Mouse (Mus musculus) urinary bladder, adult 2 months (tissue): ENCODE measurements around the gene Fam189a1. TPM values are rescaled to one million over a fixed set of nuclear protein-coding genes. Genes with fewer than 3 reads are reported as not detected.

ENCODE experiments used
- DNase-seq: peaks from one replicate; pipeline ENCODE4 v3.0.0; 2022; ENCODE audit warnings: low spot score
- polyA plus RNA-seq: library from polyadenylated mRNA; depleted of rRNA; stranded (reverse); fragments of >200 nt; gene quantifications from 2 replicates; pipeline ENCODE4 v1.2.3, GENCODE M21; 2012

The Fam189a1 gene
- polyA plus RNA-seq, 1 experiment, result 0.25 TPM

DNA sequence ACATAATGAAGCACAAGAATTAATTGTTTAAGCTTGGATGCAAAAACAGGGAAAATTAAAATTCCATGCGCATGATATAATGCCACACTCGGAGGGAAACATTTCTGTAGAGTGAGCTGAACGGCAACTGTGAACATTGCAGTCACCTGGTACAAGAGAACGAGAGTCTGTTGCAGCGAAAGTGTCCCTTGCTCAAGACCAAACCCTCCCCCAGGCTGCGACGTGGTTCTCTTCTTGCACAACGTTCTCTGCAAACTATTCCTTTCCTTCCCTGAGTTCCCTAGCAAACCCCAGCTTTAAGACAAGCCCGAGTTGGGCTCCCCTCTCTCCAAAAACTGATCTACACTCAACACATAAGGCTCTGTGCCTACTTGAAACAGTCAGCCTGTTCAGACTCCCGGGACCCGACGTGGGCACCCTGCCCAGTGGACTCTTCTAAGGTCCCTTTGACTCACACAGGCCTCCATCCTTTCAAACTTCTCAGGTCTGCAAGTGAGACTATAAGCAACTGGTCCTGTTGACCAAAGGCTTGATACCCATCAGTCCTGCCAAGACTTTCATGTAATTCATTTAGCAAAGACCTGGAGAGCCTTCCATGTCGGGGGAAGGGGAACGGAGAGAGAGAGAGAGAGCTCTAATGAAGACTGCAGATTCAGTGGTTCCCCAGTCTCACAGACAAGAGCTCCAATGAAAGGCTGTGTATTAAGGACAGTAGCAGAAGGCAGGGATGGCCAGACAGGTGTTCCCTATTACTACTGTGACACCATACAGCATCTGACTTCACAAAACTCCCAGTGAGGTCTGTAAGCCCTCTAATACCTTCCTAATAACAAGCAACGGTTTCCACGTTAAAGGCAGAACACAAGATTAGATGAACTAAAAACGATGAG, 51.9 kb downstream of the Fam189a1 start:
- no peak for DNase-seq

DNA sequence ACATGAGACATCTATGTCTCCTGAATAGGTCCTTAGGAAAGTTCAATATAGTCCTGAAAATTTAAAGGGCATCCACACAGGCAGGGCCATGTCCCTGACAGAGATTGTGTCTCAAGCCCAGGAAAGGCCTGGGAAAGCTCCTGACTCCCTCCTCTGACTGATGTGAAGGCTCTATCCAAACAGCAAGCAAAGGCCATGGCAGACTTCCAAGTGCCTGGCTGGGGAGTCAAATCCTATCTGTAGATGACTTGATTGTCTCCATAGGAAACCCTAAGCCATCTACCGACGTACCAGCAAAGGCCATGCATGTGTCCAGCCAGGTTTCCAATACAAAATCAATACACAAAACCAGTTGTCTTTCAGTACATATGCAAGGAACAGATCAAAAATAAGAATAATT, 54.7 kb downstream of the Fam189a1 start:
- no peak for DNase-seq

DNA sequence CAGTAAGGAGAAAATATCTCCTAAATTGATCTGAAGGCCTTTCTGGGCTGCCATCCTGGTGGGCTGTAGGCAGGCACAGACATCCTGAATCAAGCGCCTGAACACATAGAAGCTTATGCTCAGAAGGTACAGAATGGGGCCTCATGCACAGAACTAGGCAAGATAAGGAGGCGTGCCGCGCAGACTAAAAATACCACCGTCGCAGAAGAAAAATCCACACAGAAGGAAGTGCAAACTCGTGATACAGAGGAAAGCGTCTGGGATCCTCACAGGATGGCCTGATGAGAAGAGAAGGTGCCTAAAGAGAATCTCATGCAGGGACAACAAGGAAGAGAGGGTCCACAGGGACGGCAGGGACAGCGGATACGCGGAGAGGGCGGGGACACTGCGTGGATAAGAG, 58.7 kb downstream of the Fam189a1 start:
- DNase-seq, result no peak

DNA sequence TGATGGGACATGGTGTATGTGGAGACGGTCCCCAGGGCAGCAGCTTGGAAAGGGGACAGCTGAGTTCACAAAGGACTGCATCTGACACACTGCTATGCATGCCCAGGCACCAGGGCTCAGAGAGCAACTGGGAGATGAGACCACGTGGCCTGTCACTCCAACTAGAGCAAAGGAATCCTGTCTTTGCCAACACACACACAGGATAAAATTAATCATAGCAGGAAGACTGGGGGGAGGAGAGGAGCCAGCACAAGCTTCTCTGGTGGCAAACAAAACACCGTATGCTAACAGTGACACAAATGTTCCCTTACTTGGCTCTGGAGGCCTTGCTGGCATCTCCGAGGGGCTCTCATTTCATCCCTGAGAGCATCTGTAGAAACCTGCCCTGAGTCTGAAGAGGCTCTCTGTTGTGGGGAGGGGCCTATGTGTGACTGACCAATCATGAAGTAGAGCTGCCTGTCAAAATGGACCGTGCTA, 60.7 kb downstream of the Fam189a1 start:
- no peak for DNase-seq

DNA sequence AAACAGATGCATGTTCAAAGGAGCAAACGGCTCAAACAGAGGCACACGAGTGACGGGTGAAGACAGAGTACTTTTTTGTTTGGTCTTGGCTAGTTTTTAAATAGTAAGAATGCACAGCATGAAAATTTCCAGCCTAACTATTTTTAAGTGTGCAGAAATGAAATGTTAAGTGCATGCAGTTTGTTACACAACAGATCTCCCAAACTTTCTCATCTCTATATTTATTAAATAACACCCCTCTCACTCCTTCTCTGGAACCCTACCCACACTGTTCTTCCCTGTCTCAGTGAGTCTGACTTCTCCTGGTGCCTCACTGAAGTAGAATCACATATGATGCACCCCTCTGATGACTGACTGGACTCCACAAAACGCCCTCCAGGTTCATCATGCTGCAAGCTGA, 63.1 kb downstream of the Fam189a1 start:
- DNase-seq, result no peak

DNA sequence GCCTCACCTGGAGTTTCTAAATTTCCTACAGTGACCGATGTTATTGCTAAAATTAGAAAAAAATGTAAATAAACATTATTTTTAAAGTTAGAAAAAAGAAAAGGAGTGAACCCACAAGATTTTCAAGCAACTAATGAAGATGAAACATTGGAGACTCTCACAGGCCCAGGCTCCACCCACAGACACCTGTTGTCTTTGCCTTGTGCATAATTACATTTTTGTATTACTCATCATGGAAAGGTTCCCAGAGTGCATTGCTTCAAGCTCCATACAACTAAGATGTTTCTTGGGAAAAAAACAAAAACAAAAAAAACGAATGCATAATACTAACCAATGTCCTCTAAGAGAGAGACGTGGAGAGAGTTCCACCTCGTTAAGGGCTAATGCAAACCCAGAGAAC, 64.9 kb downstream of the Fam189a1 start:
- no peak for DNase-seq

DNA sequence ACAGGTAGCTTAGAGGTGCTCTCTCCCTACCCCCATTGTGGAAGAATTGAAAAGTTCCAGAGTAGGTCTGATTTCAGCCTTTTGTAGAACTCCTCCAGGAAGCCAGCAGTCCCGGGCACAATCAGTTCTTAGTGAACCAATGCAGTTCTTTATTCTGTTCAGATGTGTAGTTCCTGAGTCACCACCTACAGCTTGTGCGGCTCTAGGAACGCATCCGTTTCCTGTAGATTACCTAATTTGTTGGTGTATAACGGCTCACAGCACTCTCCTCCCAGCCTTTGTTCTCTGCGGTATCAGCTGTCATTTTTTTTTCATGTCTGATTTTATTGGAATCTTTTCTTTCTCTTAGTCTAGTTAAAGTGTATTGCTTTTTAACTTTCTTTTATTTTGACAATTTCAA, 70.4 kb downstream of the Fam189a1 start:
- no peak for DNase-seq

DNA sequence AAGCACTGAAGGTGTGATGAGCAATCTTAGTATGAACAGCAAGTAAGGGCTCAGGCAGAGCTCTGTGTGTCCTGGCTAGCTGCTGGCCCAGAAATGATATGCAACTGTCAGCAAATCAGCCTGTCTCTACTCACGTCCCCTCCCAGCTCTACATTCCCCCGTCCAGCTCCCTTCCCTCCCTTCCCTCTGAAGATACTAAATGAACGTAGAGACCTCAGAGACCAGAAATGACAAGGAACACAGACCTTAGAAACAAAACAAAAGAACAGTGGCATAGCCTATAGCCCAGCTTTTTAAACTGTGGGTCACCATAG, 73.6 kb downstream of the Fam189a1 start:
- DNase-seq, result no peak

DNA sequence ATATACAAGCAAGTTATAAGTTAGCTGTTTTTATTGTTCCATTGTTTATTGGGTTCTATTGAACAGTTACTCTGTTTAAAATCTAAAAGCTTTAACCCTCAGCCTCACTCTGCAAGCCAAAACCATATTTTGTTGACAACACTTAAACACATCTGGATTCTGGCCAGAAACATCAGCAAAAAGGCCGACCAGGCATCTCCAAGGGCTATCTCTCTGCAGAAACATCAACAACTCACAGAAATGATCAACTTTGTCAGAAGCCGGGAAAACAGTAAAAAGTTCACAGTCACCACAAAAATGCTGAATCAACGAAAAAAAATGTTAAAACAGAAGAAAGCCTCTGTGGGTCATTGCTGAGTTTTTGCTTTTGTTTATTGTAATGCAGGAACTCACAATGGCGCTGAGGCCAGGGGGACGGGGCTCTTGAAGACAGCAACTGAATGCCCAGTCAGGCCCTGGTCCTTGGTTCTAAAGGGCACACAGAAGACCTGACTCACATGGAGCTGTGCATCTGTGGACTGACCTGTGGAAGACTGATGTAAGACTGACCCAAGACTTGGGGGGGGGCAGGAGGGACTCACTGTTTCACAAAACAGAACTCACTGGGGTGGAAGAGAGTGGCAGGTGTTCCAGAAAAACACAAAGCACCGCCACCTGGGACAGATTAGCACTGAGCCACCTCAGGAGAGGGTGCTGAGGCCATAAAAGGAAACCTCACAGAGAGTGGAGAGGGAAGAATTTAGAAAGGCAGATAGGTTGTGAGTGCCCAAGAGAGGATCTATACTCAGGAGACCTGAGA, 74.2 kb downstream of the Fam189a1 start:
- DNase-seq, result no peak

DNA sequence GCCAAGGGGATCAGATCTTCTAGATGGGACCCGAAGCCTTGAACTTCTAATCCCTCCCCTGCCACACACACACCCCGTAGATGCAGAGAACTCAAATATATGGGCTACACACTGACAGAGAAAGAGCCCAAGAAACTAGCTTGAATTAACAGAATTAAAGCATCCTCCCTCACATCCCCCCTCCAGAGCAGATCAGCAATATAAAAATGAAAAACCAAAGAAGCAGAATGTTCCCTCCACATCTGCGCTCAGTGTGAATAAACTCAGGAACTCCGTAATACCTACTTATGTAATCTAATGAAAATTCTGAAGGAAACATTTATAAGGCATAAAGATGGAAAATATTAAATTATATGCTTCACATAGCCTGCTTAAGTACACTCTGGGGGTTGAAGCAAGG, 80.2 kb downstream of the Fam189a1 start:
- no peak for DNase-seq

DNA sequence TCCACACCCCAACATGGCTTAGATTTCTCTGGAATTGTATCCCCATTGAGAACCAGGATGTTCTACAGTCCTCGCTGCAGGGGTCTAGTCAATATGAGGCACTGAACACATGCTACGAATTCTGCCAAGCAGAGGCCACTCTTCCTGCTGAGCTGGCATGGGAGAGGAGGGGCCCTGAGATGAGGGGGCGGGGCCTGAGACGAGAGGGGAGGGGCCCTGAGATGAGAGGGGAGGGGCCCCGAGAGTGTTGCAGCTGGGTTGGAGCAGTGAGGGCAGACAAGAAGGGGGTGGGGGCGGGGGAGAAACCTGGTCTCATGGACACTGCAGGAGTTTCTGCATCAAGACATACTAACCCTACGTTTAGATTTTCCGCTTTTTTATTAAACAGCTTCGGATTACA, 82.2 kb downstream of the Fam189a1 start:
- no peak for DNase-seq

DNA sequence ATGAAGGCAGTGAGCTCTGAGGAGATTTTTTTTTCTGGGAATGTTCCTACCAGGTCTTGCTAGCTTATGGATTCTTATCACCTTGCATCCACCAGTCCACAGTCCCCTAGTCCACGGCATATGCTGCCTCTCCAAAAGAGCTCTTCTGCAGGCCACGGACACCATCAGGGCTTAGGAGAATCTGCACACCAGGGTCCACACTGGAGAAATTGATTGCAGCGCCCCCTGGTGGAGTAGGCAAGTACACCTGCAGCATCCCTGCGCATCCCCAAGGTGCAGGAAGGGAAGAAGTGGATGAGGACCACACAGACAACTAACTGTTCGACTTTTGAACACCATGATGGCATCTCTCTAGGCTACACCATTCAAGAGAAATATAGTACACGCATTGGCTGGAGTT, 82.8 kb downstream of the Fam189a1 start:
- peak; percentile 36 for DNase-seq

DNA sequence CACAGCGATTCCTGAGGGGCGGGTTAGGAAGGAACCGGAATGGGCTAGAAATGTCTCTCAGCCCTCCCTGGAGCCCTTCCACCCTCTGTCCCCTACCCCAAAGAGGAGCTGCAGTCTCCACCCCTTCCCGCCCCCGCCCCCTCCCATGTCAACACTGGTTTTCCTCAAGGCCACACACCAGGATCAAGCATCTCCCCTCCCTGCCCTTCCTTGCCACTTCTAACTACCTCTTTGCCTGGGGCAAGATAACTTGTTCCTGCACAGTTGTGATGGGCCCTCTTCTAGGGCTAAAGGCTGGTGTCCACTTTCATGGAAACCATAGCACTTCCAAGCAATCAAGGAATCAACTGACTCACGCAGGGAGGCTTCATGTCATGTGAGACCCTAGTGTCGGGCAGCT, 90.2 kb downstream of the Fam189a1 start:
- DNase-seq, result no peak

DNA sequence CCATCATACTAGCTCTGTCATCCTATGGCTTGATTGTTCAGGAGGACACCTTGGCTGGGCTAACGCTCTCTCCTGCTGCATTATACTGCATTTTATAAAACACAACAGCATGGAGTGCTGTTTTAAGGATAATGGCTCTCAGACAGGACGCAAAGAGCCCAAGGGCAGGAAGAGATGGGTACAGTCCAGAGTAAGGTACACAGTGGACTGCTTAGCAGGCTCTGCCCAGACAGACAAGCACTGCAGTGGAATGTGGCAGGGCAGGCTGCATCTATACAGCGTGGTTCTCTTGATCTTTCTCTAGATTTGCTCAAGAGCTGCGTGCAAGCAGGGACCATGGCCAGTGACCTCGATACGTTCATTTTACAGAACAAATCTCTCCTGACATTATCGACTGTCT, 90.9 kb downstream of the Fam189a1 start:
- DNase-seq, result no peak

DNA sequence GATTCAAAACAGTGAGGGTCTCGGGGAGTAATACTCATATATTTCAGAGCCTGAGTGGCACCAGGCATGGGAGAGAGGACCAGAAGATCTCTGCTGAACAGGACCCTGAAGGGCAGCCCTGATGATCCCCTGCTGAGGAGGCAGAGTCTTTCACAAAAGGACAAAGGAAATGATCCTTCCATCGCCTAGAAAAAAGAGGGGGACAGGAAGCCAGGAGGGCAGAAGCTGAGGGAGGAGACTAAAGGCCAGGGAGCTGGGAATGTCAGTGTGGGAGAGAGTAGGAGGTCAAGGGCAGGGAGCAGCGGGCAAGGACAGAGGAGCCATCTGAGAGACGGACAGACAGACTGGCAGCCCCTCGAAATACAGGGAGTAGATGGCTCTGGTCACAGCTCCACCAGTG, 91.7 kb downstream of the Fam189a1 start:
- no peak for DNase-seq

DNA sequence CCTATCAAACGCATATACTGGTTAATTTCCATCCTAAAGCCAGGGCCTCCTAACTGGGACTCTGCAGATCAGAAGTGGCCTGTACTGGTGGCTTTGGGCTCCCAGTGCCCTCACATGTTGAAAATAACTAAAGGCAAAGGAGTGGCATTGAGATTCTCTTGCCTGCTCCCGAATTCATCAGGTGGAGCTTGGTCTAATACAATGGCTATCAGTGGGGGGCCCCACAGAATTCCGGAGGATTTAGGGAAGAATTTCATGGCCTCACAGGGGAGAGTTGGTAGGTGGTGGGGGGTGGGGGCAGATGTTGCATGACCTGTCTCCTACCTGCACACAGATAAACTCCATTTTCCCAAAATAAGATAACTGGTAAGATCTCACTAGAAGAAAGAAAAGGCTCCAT, 92.3 kb downstream of the Fam189a1 start:
- DNase-seq, result no peak

DNA sequence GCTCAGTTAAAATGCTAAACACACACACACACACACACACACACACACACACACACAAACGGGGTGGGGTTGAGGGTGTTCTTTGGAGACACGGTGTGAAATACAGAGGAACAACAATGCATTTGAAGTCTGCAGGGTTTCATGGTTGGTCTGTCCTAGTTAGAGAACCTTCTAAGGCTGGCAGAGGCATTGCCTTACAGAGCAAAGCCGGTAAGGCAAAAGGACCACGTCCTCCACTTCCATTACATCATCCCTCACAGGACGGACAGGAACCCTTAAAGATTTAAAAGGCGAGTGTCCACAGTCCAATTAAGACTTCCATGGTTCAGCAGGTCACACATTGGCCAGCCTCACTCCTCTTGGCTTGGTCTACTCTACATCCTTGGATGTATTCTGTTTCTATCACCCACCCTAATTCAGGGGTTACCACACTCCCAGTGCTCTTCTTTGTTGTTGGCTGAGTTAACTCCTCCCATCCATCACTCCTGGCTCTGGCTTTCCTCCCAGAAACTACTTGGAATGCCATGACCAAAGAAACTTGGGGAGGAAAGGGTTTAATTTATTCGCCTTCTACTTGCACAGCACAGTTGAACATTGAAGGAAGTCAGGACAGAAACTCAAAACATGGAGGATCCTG, 96.1 kb downstream of the Fam189a1 start:
- DNase-seq, result no peak

DNA sequence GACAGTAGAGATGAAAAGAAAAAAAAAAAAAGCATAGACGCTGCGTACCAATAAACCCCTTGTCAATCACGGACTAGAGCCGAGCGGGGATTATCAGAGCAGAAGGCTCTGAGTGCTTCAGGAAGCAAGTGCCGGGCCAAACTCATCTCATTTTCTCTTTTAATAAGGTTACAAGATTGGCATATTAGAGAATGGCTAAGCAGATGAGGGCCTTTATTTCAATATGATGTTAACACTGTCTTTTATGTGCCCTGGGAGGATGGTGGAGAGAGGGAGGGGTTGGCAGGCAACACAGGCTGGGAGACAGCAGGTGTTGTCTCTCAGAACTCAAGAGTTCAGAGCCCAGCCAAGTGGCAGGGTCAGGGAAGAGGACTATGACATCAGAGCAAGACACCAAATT, 99.5 kb downstream of the Fam189a1 start:
- no peak for DNase-seq

DNA sequence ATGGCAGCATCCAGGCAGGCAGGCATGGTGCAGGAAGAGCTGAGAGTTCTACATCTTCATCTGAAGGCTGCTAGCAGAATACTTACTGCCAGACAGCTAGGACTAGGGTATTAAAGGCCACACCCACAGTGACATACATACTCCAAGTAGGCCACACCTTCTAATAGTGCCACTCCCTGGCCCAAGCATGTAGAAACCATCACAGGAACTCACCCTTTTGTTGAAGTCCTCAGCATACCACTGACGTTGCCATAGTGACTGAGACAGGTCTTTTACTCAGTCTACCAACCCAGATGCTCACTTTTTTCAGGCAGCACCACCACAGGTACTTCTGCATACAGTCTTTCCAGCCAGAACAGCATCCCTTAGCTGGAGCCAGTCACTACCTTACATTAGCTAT, 104.4 kb downstream of the Fam189a1 start:
- DNase-seq, result no peak

DNA sequence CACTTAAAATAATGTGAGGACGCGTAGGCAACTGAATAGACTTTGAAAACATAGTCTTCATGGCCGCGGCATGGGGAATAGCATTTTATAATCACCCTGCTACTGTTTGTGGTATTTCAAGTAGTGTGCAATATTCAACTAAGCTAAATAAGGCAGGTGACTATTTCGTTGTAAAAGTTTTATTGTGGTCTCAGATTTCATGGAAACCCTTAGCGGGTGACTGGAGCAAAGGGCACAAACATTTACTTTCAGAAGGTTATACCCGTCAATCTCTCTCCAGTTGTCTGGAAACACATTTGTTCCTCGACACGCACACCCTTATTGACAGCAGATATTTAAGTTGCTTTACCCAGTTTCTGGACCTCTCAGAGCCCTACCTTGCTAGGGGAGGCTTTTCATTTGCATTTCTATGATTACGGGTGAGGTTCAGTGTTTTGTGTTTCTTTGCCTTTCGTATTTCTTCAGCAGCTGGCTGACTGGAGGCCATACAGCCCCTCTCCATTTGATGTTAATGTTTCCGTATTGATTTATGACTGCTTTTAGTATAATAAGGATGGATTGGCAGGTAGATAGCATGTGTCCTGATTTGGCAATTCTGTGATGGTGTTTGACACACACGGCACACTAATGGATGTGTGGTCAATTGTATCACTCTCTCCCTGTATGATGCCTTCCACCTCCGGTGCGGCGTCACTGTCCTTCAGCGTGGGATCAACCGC, 107.0 kb downstream of the Fam189a1 start:
- no peak for DNase-seq

DNA sequence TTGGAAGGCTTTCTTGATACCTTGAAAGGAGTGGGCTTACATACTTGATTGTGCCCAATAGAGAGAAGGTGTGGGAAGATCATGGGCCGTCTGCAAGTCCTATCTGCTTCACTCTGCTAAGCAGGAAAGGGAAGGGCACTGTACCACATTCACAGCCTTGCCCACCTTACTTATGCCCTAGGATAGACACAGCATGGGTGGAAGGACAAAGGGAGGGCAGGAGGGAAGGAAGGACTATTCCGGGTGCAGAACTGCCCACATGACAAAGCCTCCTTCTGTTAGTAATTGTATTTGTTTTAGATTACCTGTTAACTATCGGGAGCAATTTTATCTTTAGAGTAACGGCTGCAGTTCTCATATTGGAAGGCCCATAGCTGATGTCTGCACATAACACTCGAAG, 108.7 kb downstream of the Fam189a1 start:
- DNase-seq, result no peak

DNA sequence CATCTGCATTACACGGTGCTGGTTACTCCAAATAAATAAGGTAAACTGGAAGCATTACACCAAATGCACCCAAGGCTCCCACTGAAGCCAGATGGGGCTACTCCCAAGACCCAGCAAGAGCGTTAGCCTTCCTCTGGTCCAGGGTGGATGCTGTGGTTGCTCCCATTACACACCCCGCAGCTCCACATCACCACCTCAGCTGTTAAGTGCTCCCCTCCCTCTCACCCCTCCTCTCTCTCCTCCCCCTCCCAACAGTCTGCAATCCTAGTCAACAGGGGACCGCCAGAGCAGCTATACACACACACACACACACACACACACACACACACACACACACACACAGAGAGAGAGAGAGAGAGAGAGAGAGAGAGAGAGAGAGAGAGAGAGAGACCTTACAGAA, 109.7 kb downstream of the Fam189a1 start:
- no peak for DNase-seq
